Mouse (Mus musculus) liver, adult 2 months (tissue): ENCODE results near the gene Lin54. TPM values are rescaled to one million over a fixed set of nuclear protein-coding genes. Genes with fewer than 3 reads are reported as not detected.
A peak's percentile ranks its signal among the peaks of the same experiment; 100 is the strongest.

ENCODE experiments used
- DNase-seq: peaks from one replicate; pipeline ENCODE4 v3.0.0-alpha.2; 2011; ENCODE audit warnings: low read depth, low spot score; ENCODE audit errors: extremely low read depth
- H3K27ac ChIP-seq: fragments of 200-500 bp; replicated peaks from 2 replicates; pipeline ENCODE4 v1.5.1; 2012; ENCODE audit warnings: low read depth, mild to moderate bottlenecking, control low read depth, inconsistent platforms, low read length; ENCODE audit not compliant: insufficient read depth
- H3K27me3 ChIP-seq: fragments of 200-500 bp; 2 replicates; pipeline ENCODE4 v1.6.1; 2012; ENCODE audit warnings: mild to moderate bottlenecking, moderate library complexity, low read length, inconsistent platforms; ENCODE audit not compliant: control insufficient read depth, insufficient read depth
- H3K36me3 ChIP-seq: fragments of 200-500 bp; 2 replicates; pipeline ENCODE4 v1.6.1; 2012; ENCODE audit warnings: low read length, inconsistent platforms; ENCODE audit not compliant: control insufficient read depth, insufficient read depth
- H3K4me1 ChIP-seq: fragments of 200-500 bp; 2 replicates; pipeline ENCODE4 v1.6.1; 2011; ENCODE audit warnings: low read length; ENCODE audit not compliant: control insufficient read depth, insufficient read depth
- H3K4me3 ChIP-seq: fragments of 200-500 bp; 2 replicates; pipeline ENCODE4 v1.5.1; 2011; ENCODE audit warnings: low read depth, mild to moderate bottlenecking, control low read depth, low read length, moderate library complexity; ENCODE audit not compliant: insufficient read depth
- H3K79me2 ChIP-seq: fragments of 200-500 bp; 2 replicates; pipeline ENCODE4 v1.6.1; 2012; ENCODE audit warnings: inconsistent platforms, mild to moderate bottlenecking, low read length, moderate library complexity; ENCODE audit not compliant: control insufficient read depth, insufficient read depth
- H3K9ac ChIP-seq: fragments of 200-500 bp; 2 replicates; pipeline ENCODE4 v1.6.1; 2012; ENCODE audit warnings: low read depth, mild to moderate bottlenecking, control low read depth, inconsistent platforms, low read length
- CTCF ChIP-seq: fragments of 200-500 bp; IDR thresholded peaks from 2 replicates; pipeline ENCODE4 v1.5.1; 2011; ENCODE audit warnings: low read depth, low read length, control low read depth
- POLR2A ChIP-seq: fragments of 200-500 bp; IDR thresholded peaks from 2 replicates; pipeline ENCODE4 v1.6.1; 2011; ENCODE audit warnings: low read length, control low read depth; ENCODE audit not compliant: insufficient read depth; ENCODE audit errors: extremely low read depth
- WGBS: fragments of 180-500 bp; shearing (Covaris S2); methylation state at CpG from one replicate; pipeline ENCODE4 v1.1.7; 2018; 5-methylcytosine and 5-hydroxymethylcytosine counted together
- polyA plus RNA-seq: library from polyadenylated mRNA; depleted of rRNA; stranded (reverse); fragments of >200 nt; gene quantifications from 2 replicates; pipeline ENCODE4 v1.2.3, GENCODE M21; 2012
- total RNA-seq: library from RNA; depleted of rRNA; stranded (reverse); fragments of >200 nt; gene quantifications from 2 replicates; pipeline ENCODE4 v1.2.3, GENCODE M21; 2014

Lin54 gene
- total and polyA plus RNA-seq, 2 experiments: 3.5 to 5.7 TPM

DNA sequence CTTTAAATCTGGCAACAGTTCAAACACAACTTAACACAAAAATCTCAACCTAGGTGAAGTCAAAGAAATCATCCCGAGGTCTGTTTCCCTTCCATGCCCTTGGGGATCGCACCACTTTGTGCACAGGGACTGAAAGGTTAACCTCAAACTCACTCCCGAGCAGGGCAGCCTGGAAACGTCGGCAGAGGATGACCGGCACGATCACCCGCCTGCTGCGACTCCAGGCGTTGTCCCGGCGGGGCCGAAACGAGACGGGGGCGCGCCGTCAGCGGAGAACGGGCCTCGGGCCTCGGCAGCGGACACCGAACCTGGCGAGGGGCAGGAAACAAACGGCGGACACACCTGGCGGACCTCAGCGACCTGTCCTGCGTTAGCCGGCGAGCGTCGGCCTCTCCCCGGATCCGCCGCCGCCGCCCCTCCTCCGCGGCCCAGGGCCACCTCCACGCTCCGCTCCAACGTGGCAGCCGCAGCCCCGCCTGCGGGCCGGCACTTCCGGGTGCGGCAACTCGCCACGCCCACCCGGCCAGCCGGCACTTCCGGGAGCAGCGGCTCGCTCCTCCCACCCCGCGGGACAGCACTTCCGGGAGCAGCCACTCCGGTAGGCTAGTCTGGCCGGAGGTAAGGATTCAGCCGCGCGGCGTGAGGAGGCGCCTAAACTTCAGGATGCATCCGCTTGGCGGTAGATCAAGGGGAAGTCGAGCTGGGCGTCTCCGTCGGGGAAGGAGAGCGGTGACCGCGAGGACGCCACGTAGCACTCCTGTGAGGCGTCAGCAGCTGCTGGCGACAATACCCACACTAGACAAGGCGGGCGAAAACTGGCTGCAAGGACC lies 84.5 kb downstream of the Lin54 start, which contains the start of gene Sec31a:
Gene Sec31a (minus strand): TSS at position 474 of the 830 bp plus-strand sequence.
- Histone ChIP-seq H3K27me3 (no peaks in the 10 kb centered on the region), H3K27ac (peak within 1 kb of the TSS; percentile 98), H3K79me2 (peaks cover 13% of the 10 kb centered on the region; the same call in 1 of the 2 replicates), H3K36me3 (peaks cover 16% of the 10 kb centered on the region), H3K4me1 (peaks cover 21% of the 10 kb centered on the region), H3K9ac (peak within 1 kb of the TSS; percentile 99), H3K4me3 (peak within 1 kb of the TSS; percentile 98)
- peak; percentile 67 for TF ChIP-seq POLR2A
- no peak for TF ChIP-seq CTCF
- under 1% methylated on average over 80 of the region's 82 CpGs for WGBS
- DNase-seq: peak; percentile 93

DNA sequence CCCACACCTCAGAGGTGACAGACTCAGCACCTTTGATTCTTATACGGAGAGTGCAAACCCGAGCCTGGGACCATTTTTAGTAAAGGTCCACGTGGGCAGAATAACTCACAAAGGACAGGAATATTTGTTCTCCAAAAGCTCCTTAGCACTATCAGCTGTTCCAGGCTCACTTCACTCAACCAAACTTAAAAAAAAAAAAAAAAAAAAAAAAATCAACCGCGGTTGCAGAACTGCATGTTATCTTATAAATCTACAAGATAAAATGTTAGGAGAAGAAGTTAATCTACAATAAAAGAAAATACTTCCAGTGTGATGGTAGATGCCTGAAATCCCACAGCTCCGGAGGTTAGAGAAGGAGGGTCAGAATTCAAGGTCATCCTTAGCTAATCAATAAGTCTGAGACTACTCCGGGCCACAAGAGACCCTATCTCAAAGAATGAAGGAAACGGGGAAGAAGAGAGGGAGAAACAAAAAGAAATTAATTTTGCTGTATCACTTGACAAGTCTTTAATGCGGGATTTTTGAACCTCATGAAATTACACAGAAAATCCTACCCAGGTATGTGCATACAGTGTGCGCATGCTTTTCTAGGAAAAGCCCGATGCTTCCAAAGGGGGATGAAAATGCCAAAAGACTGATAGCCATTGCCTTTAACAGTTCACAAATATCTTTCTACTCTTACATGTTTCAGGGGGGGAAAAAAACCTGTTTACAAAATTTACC lies 85.8 kb downstream of the Lin54 start:
- H3K27me3 ChIP-seq: no peaks in the 10 kb centered on the region
- H3K79me2 ChIP-seq: peaks cover 16% of the 10 kb centered on the region; the same call in 1 of the 2 replicates
- TF ChIP-seq CTCF (no peak), POLR2A (no peak)
- peak; percentile 50 for DNase-seq
- peak overlapping the region; percentile 47 for H3K9ac ChIP-seq
- peak overlapping the region; percentile 77 for H3K27ac ChIP-seq
- peak overlapping the region; percentile 48 for H3K4me3 ChIP-seq
- 8% methylated on average over 11 of the region's 11 CpGs for WGBS
- peaks cover 7% of the 10 kb centered on the region; the same call in 1 of the 2 replicates for H3K36me3 ChIP-seq
- H3K4me1 ChIP-seq: peaks cover 23% of the 10 kb centered on the region

DNA sequence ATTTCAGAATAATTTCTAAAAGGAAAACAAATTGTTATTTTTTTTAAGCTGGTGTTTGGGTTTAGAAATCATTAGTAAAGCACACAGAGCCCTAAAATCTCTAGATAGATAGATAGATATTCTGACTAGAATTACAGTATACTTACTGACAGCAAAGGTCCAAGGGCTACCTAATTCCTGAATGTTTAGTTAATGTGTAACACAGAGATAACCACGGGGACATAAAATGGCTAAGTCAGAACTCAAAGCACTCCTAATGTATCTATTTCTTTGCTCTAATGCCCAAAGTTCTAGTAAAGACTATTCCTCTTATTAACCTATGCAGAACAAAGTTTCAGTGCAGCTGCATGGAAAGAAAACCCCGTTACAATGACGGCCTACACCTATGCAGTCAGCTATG lies 87.6 kb downstream of the Lin54 start:
- Histone ChIP-seq H3K27ac (peak overlapping the region; percentile 41), H3K27me3 (no peaks in the 10 kb centered on the region), H3K79me2 (peaks cover 18% of the 10 kb centered on the region; the same call in 1 of the 2 replicates), H3K36me3 (peaks cover 7% of the 10 kb centered on the region; the same call in 1 of the 2 replicates), H3K4me3 (no peak overlapping the region), H3K9ac (no peak overlapping the region), H3K4me1 (peaks cover 23% of the 10 kb centered on the region)
- 14% methylated on average over 3 of the region's 3 CpGs for WGBS
- no peak for TF ChIP-seq CTCF
- TF ChIP-seq POLR2A: no peak
- peak; percentile 93 for DNase-seq

GRCm38 (mm10) chr5:100410281-100410680 lies 90.2 kb downstream of the Lin54 start:
- DNase-seq: no peak
- H3K79me2 ChIP-seq: peaks cover 20% of the 10 kb centered on the region; the same call in 1 of the 2 replicates
- no peaks in the 10 kb centered on the region for H3K27me3 ChIP-seq
- H3K27ac ChIP-seq: no peak overlapping the region
- WGBS: 55% methylated on average over 5 of the region's 5 CpGs
- no peak overlapping the region for H3K9ac ChIP-seq
- no peak overlapping the region for H3K4me3 ChIP-seq
- H3K4me1 ChIP-seq: peaks cover 21% of the 10 kb centered on the region
- H3K36me3 ChIP-seq: peaks cover 27% of the 10 kb centered on the region
- no peak for TF ChIP-seq CTCF
- TF ChIP-seq POLR2A: no peak

- peak; percentile 67 for DNase-seq
- peaks cover 17% of the 10 kb centered on the region; the same call in 1 of the 2 replicates for H3K79me2 ChIP-seq
- TF ChIP-seq CTCF (no peak), POLR2A (no peak)
- no peaks in the 10 kb centered on the region for H3K27me3 ChIP-seq
- peaks cover 41% of the 10 kb centered on the region for H3K36me3 ChIP-seq
- no peak overlapping the region for H3K4me3 ChIP-seq
- H3K4me1 ChIP-seq: peaks cover 14% of the 10 kb centered on the region
- 42% methylated on average over 5 of the region's 5 CpGs for WGBS
- no peak overlapping the region for H3K9ac ChIP-seq
- H3K27ac ChIP-seq: no peak overlapping the region
These were observed 92.0 kb downstream of the Lin54 start for GRCm38 (mm10) chr5:100408485-100408884.
